Mouse (Mus musculus) lung, embryonic 14.5 days (tissue): ENCODE results near the gene 1810043G02Rik. TPM values are rescaled to one million over a fixed set of nuclear protein-coding genes. Genes with fewer than 3 reads are reported as not detected.
"Not testable (repeated sequence)": the region's sequence is repeated elsewhere in the genome, so short reads cannot be mapped to it uniquely, and the experiment has no call there.

ENCODE experiments used
- ATAC-seq: fragments of 200-750 bp; cut with Nextera tagmentation; 2 replicates; pipeline ENCODE4 v1.8.0; 2017; ENCODE audit warnings: mild to moderate bottlenecking, moderate TSS enrichment, moderate library complexity; ENCODE audit not compliant: insufficient read depth
- DNase-seq: peaks from one replicate; pipeline ENCODE4 v3.0.0-alpha.2; 2015
- H3K27ac ChIP-seq: fragments of 300-500 bp; sonication (generic); 2 replicates; pipeline ENCODE4 v1.5.1; 2014; ENCODE audit warnings: low read depth, mild to moderate bottlenecking, moderate library complexity
- H3K27me3 ChIP-seq: fragments of 300-500 bp; sonication (generic); 2 replicates; pipeline ENCODE4 v1.6.1; 2014; ENCODE audit warnings: low read length, control low read depth; ENCODE audit not compliant: insufficient read depth
- H3K36me3 ChIP-seq: fragments of 300-500 bp; sonication (generic); 2 replicates; pipeline ENCODE4 v1.6.1; 2014; ENCODE audit warnings: control low read depth; ENCODE audit not compliant: insufficient read depth
- H3K4me1 ChIP-seq: fragments of 300-500 bp; sonication (generic); 2 replicates; pipeline ENCODE4 v1.6.1; 2014; ENCODE audit warnings: antibody characterized with exemption, control low read depth; ENCODE audit not compliant: insufficient read depth
- H3K4me2 ChIP-seq: fragments of 300-500 bp; sonication (generic); 2 replicates; pipeline ENCODE4 v1.6.1; 2014; ENCODE audit warnings: mild to moderate bottlenecking
- H3K4me3 ChIP-seq: fragments of 300-500 bp; sonication (generic); 2 replicates; pipeline ENCODE4 v1.5.1; 2014; ENCODE audit warnings: low read depth, low read length
- H3K9ac ChIP-seq: fragments of 300-500 bp; sonication (generic); 2 replicates; pipeline ENCODE4 v1.6.1; 2014
- H3K9me3 ChIP-seq: fragments of 300-500 bp; sonication (generic); 2 replicates; pipeline ENCODE4 v1.6.1; 2016; ENCODE audit warnings: low read depth, low read length, control low read depth
- CTCF ChIP-seq: IDR thresholded peaks from 2 replicates; pipeline ENCODE4 v1.5.1; 2016; ENCODE audit warnings: antibody characterized with exemption, low read depth
- WGBS: fragments of 180-500 bp; shearing (Covaris S2); extraction: QIAGEN DNeasy Blood & Tissue Kit; methylation state at CpG from one replicate; pipeline ENCODE4 v1.1.7; 2014; 5-methylcytosine and 5-hydroxymethylcytosine counted together
- polyA plus RNA-seq: library from polyadenylated mRNA; unstranded; fragments of >200 nt; fragmentation: Nextera tagmentation; extraction: Ambion mirVana; gene quantifications from 2 replicates; pipeline ENCODE4 v1.2.1, GENCODE M21; 2014

The 1810043G02Rik gene
- polyA plus RNA-seq, 1 experiment from 2014 or later: 24.6 TPM

GRCm38 (mm10) chr10:78005791-78006438, 27.6 kb downstream of the 1810043G02Rik start:
- H3K4me1 ChIP-seq: peaks cover 7% of the 10 kb centered on the region
- TF ChIP-seq CTCF: no peak
- no peaks in the 10 kb centered on the region for H3K27me3 ChIP-seq
- DNase-seq (no peak), ATAC-seq (no peak)
- H3K4me2 ChIP-seq: no peak overlapping the region
- H3K36me3 ChIP-seq: peaks cover 42% of the 10 kb centered on the region
- 80% methylated on average over 4 of the region's 4 CpGs for WGBS
- no peaks in the 10 kb centered on the region for H3K9me3 ChIP-seq
- no peak overlapping the region for H3K9ac ChIP-seq
- H3K4me3 ChIP-seq: no peak overlapping the region
- no peak overlapping the region for H3K27ac ChIP-seq

- Histone ChIP-seq H3K9ac (no peak overlapping the region; the same call in 1 of the 2 replicates), H3K27ac (0 out of 2 replicates have a peak overlapping the region, but pooled peaks have one; percentile 24), H3K27me3 (no peaks in the 10 kb centered on the region), H3K36me3 (peaks cover 29% of the 10 kb centered on the region), H3K4me3 (peak overlapping the region; percentile 79; the same call in 1 of the 2 replicates), H3K4me2 (peak overlapping the region; percentile 94), H3K4me1 (peaks cover 7% of the 10 kb centered on the region), H3K9me3 (no peaks in the 10 kb centered on the region)
- ATAC-seq (no peak), DNase-seq (no peak)
- 31% methylated on average over 7 of the region's 7 CpGs for WGBS
- no peak for TF ChIP-seq CTCF
These were observed 28.9 kb downstream of the 1810043G02Rik start for GRCm38 (mm10) chr10:78007203-78007602.

- Histone ChIP-seq H3K27ac (peak overlapping the region; percentile 99), H3K4me1 (peaks cover 7% of the 10 kb centered on the region), H3K4me3 (peak overlapping the region; percentile 79), H3K36me3 (peaks cover 21% of the 10 kb centered on the region), H3K4me2 (peak overlapping the region; percentile 94), H3K9me3 (no peaks in the 10 kb centered on the region), H3K27me3 (no peaks in the 10 kb centered on the region), H3K9ac (peak overlapping the region; percentile 90)
- TF ChIP-seq CTCF: no peak
- ATAC-seq (no peak), DNase-seq (no peak)
- WGBS: 74% methylated on average over 3 of the region's 3 CpGs
These were observed 29.8 kb downstream of the 1810043G02Rik start for GRCm38 (mm10) chr10:78008169-78008568.

GRCm38 (mm10) chr10:78009184-78009944, 31.0 kb downstream of the 1810043G02Rik start:
- WGBS: under 1% methylated on average over 59 of the region's 59 CpGs
- Histone ChIP-seq H3K4me3 (peak overlapping the region; percentile 79), H3K27ac (peak overlapping the region; percentile 99), H3K36me3 (peaks cover 13% of the 10 kb centered on the region; the same call in 1 of the 2 replicates), H3K9ac (peak overlapping the region; percentile 90), H3K4me2 (peak overlapping the region; percentile 94), H3K27me3 (no peaks in the 10 kb centered on the region), H3K4me1 (peaks cover 7% of the 10 kb centered on the region), H3K9me3 (no peaks in the 10 kb centered on the region)
- peak; percentile 96 for DNase-seq
- ATAC-seq: peak; percentile 97
- peak; percentile 76 for TF ChIP-seq CTCF

- Histone ChIP-seq H3K9me3 (no peaks in the 10 kb centered on the region), H3K27ac (peak within 1 kb of the TSS; percentile 99), H3K27me3 (no peaks in the 10 kb centered on the region), H3K4me1 (peaks cover 7% of the 10 kb centered on the region), H3K9ac (peak within 1 kb of the TSS; percentile 90), H3K4me3 (peak within 1 kb of the TSS; percentile 79), H3K36me3 (0 out of 2 replicates have a peak, but pooled peaks cover 8% of the 10 kb centered on the region), H3K4me2 (peak within 1 kb of the TSS; percentile 94)
- WGBS: 1% methylated on average over 9 of the region's 9 CpGs
- DNase-seq: no peak
- ATAC-seq: no peak; the same call in none of the 2 replicates
- no peak for TF ChIP-seq CTCF
These were observed 31.6 kb downstream of the 1810043G02Rik start, which contains the start of gene Pfkl for GRCm38 (mm10) chr10:78009945-78010293. Gene Pfkl (minus strand): TSS chr10:78010083.

GRCm38 (mm10) chr10:78010335-78010734, 32.0 kb downstream of the 1810043G02Rik start:
- no peaks in the 10 kb centered on the region for H3K9me3 ChIP-seq
- peaks cover 7% of the 10 kb centered on the region for H3K4me1 ChIP-seq
- no peaks in the 10 kb centered on the region for H3K27me3 ChIP-seq
- H3K4me3 ChIP-seq: peak overlapping the region; percentile 79
- ATAC-seq (no peak), DNase-seq (peak; percentile 45)
- 0 out of 2 replicates have a peak overlapping the region, but pooled peaks have one; percentile 9 for H3K9ac ChIP-seq
- WGBS: 13% methylated on average over 10 of the region's 10 CpGs
- no peak overlapping the region for H3K27ac ChIP-seq
- TF ChIP-seq CTCF: no peak
- peak overlapping the region; percentile 94 for H3K4me2 ChIP-seq
- H3K36me3 ChIP-seq: 0 out of 2 replicates have a peak, but pooled peaks cover 8% of the 10 kb centered on the region

GRCm38 (mm10) chr10:78011116-78011515, 32.8 kb downstream of the 1810043G02Rik start:
- not testable (repeated sequence) for H3K27ac ChIP-seq, H3K27me3 ChIP-seq, ATAC-seq, H3K4me3 ChIP-seq, DNase-seq, H3K4me1 ChIP-seq, H3K9me3 ChIP-seq, H3K36me3 ChIP-seq, H3K9ac ChIP-seq, H3K4me2 ChIP-seq
- 96% methylated on average over 5 of the region's 5 CpGs for WGBS
